Mouse (Mus musculus): Measurements from ENCODE around the gene Col7a1.

- TF ChIP-seq CTCF (IDR thresholded peaks at IDR 0.05; ENCODE audit: borderline replicate concordance, insufficient read depth, low read length), result no peak
- TF ChIP-seq POLR2A (IDR thresholded peaks at IDR 0.05; ENCODE audit: low read depth, low read length), result no peak
Measured at GRCm38 (mm10) chr9:108990462-108990820, 37.1 kb downstream of the Col7a1 start.
